Mouse (Mus musculus) spleen, adult 2 months (tissue): ENCODE results near the gene Yars. TPM values are rescaled to one million over a fixed set of nuclear protein-coding genes. Genes with fewer than 3 reads are reported as not detected.

Source experiments
- DNase-seq, 2 experiments: peaks; one replicate each; pipeline versions ENCODE4 v3.0.0 to v3.0.0-alpha.2; 2012 to 2021; ENCODE audit warnings: low spot score in 2 of 2, low read depth in 1 of 2
- H3K27ac ChIP-seq: fragments of 200-500 bp; 2 replicates; pipeline ENCODE4 v1.5.1; 2012; ENCODE audit warnings: low read length, inconsistent platforms; ENCODE audit not compliant: insufficient read depth
- H3K27me3 ChIP-seq: fragments of 200-500 bp; 2 replicates; pipeline ENCODE4 v1.6.1; 2012; ENCODE audit warnings: mild to moderate bottlenecking, moderate library complexity, low read length, inconsistent platforms; ENCODE audit not compliant: control insufficient read depth, insufficient read depth
- H3K36me3 ChIP-seq: fragments of 200-500 bp; 2 replicates; pipeline ENCODE4 v1.6.1; 2012; ENCODE audit warnings: mild to moderate bottlenecking, low read length, inconsistent platforms; ENCODE audit not compliant: control insufficient read depth, insufficient read depth
- H3K4me1 ChIP-seq: fragments of 200-500 bp; 2 replicates; pipeline ENCODE4 v1.6.1; 2011; ENCODE audit warnings: inconsistent platforms; ENCODE audit not compliant: control insufficient read depth, insufficient read depth, insufficient read length
- H3K4me3 ChIP-seq: fragments of 200-500 bp; 2 replicates; pipeline ENCODE4 v1.5.1; 2011; ENCODE audit warnings: mild to moderate bottlenecking, inconsistent platforms; ENCODE audit not compliant: insufficient read depth, insufficient read length; ENCODE audit errors: extremely low read depth
- CTCF ChIP-seq: fragments of 200-500 bp; IDR thresholded peaks from 2 replicates; pipeline ENCODE4 v1.5.1; 2011; ENCODE audit warnings: mild to moderate bottlenecking, inconsistent platforms; ENCODE audit not compliant: insufficient read depth, insufficient read length, insufficient replicate concordance; ENCODE audit errors: extremely low read depth
- POLR2A ChIP-seq: fragments of 200-500 bp; IDR thresholded peaks from 2 replicates; pipeline ENCODE4 v1.6.1; 2011; ENCODE audit warnings: low read depth, low read length, inconsistent platforms
- WGBS: fragments of 180-500 bp; shearing (Covaris S2); methylation state at CpG from one replicate; pipeline ENCODE4 v1.1.7; 2018; 5-methylcytosine and 5-hydroxymethylcytosine counted together
- polyA plus RNA-seq: library from polyadenylated mRNA; depleted of rRNA; stranded (reverse); fragments of >200 nt; gene quantifications from 2 replicates; pipeline ENCODE4 v1.2.3, GENCODE M21; 2012

Yars gene
- polyA plus RNA-seq, 1 experiment = 8.6 TPM

DNA sequence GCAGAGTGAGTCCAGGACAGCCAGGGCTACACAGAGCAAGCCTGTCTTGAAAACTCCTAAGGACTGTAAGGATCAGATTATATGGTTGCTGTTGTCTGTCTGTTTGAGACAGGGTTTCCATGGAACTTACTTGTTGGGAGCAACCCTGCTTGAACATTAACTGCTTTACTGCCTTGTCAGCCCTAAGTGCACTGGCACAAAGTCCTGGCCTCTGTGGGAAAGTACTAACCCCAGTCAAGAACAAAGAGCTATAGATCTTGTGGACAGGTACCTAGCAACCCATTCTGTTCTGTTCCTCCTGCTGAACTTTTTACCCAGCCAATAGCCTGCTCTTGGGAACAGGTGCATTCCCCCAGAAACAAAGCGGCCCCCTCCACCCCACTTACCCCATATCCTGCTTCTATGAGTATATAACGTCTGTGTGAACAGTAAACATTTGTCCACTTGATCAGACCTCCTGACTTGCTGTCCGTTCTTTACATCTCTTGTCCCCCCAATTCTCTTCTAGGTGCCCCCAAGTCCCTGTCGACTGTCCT, 38.2 kb upstream of the Yars start:
- Histone ChIP-seq H3K4me3 (no peak overlapping the region), H3K4me1 (no peaks in the 10 kb centered on the region), H3K27ac (no peak overlapping the region), H3K27me3 (no peaks in the 10 kb centered on the region), H3K36me3 (peaks cover 35% of the 10 kb centered on the region)
- 87% methylated on average over 4 of the region's 4 CpGs for WGBS
- TF ChIP-seq POLR2A (no peak), CTCF (no peak)
- DNase-seq = no peak

DNA sequence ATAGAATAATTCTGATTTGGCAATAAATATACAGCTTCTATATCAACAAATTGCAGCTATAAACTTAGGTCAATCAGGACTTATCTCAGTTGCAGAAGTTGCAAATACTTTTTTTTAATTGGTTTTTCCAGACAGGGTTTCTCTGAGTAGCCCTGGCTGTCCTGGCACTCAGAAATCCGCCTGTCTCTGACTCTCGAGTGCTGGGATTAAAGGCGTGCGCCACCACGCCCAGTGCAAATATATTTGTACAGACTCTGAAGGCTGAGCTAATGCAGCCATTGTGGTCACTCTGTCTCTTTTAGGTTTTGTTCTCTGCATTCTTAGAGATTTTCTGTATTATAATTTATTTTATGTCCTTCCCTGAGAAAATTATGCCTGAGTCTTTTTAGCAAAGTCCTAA, 32.0 kb upstream of the Yars start:
- DNase-seq = no peak
- H3K27me3 ChIP-seq = no peaks in the 10 kb centered on the region
- no peak overlapping the region for H3K4me3 ChIP-seq
- no peaks in the 10 kb centered on the region for H3K4me1 ChIP-seq
- TF ChIP-seq POLR2A = no peak
- TF ChIP-seq CTCF = no peak
- 93% methylated on average over 5 of the region's 5 CpGs for WGBS
- H3K36me3 ChIP-seq = peaks cover 19% of the 10 kb centered on the region
- no peak overlapping the region for H3K27ac ChIP-seq

DNA sequence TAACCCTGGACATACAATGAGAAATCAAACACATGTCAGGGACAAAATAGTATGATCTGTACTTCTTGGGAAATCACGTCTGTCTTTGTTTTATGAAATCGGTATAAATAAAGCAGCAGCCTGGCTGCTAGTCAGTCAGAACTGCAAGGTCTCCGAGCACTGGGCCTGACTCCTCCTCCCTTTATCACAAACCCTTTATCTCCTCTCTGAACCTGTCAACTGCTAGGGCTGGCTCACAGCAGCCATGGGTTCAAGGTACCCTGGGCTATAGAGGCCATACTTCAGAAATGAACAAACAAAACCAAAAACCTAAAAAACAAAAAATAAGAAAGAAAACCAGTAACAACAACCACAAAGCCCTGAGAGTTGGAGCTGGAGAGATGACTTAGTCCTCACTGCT, 31.0 kb upstream of the Yars start:
- Histone ChIP-seq H3K36me3 (peaks cover 17% of the 10 kb centered on the region), H3K4me3 (no peak overlapping the region), H3K27me3 (no peaks in the 10 kb centered on the region), H3K27ac (no peak overlapping the region), H3K4me1 (no peaks in the 10 kb centered on the region)
- no peak for DNase-seq
- WGBS = 78% methylated on average over 3 of the region's 3 CpGs
- TF ChIP-seq CTCF (no peak), POLR2A (no peak)

DNA sequence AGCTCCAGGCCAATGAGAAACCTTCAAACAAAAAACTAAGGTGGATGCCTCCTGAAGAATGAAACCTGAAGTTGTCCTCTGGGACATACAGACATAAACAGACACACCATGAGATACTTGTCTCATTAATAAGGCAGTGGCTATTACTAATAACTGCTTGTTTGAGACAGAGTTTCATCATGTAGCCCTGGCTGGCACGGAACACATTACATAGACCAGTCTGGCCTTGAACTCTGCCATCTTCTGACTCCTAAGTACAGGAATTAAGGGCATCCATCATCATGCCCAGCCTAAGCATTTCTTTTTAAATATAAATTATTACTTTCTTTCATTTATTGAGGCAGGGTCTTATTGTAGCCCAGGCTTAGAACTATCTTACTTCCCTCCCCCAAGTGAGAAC, 28.5 kb upstream of the Yars start:
- Histone ChIP-seq H3K36me3 (peaks cover 13% of the 10 kb centered on the region), H3K27me3 (no peaks in the 10 kb centered on the region), H3K27ac (no peak overlapping the region), H3K4me3 (no peak overlapping the region), H3K4me1 (no peaks in the 10 kb centered on the region)
- TF ChIP-seq POLR2A = no peak
- TF ChIP-seq CTCF = no peak
- DNase-seq = no peak
- 97% methylated on average over 1 of the region's 1 CpGs for WGBS

DNA sequence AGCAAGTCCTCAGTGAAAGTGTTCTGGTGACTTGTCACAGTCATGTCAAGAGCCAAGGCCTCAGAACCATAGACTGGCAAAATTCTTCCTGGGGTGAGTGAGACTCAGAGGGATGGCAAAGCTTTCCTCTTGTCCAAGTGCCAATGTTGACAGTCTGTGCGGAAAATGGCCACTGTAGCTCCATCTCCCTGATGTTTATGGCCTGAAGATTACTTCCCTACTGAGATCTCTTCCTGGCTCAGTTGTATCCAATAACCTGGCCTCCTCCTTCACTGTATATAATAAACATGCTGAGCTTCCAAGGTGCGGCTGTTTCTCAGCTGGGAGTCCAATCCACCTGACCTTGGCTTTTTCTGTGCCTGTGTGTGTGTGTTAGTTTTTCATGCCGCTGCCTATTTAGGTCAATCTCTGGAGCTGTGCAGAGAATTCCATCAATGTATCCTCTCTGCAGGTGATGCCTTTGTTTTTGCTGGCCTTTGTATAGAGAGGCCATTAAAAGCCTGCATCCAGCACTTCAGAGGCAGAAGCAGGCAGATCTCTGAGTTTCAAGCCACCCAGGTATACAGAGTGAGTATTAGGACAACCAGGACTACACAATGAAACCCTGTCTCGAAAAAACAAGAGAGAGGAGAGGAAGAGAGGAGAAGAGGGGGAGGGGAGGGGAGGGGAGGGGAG, 27.8 kb upstream of the Yars start:
- no peaks in the 10 kb centered on the region for H3K27me3 ChIP-seq
- no peak for DNase-seq
- peaks cover 13% of the 10 kb centered on the region for H3K36me3 ChIP-seq
- no peak overlapping the region for H3K27ac ChIP-seq
- WGBS = 92% methylated on average over 4 of the region's 4 CpGs
- H3K4me3 ChIP-seq = no peak overlapping the region
- H3K4me1 ChIP-seq = no peaks in the 10 kb centered on the region
- TF ChIP-seq CTCF (no peak), POLR2A (no peak)

DNA sequence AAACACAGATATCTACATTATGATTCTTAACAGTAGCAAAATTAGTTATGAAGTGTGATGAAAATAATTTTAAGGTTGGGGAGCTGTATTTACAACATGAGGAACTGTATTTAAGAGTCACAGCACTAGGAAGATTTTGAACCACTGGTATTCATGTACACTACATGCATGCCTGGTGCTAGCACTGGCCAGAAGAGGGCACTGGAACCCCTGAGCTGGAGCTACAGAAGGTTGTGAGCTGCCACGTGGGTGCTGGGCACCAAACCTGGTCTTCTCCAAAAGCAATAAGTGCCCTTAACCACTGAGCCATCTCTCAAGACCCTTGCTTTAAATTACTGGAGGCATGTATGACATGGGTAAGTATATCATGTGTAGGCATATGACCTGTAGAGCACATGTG, 17.0 kb upstream of the Yars start:
- H3K27me3 ChIP-seq = no peaks in the 10 kb centered on the region
- no peaks in the 10 kb centered on the region for H3K4me1 ChIP-seq
- TF ChIP-seq CTCF = no peak
- TF ChIP-seq POLR2A = no peak
- no peak overlapping the region for H3K4me3 ChIP-seq
- DNase-seq = no peak
- H3K27ac ChIP-seq = no peak overlapping the region
- 90% methylated on average over 1 of the region's 1 CpGs for WGBS
- peaks cover 19% of the 10 kb centered on the region for H3K36me3 ChIP-seq

DNA sequence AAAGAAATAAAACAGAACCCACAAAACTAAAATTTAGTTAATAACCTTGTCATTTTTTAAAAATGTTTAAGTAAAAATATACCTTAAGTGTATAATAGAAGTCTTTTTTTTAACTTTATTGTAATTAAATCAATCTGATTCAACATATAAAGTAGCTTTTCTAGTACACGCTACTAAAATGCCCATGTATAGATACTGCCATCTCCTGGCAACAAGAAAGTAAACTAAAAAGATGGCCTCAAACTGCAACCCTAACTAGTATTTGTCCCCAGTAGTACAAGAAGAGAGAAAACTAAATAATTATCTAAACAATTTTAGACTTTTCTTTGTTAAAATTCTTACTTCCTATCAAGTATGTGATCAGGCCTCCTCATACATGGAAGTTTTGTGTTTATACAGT, 10.0 kb upstream of the Yars start:
- no peak for DNase-seq
- Histone ChIP-seq H3K4me3 (no peak overlapping the region), H3K27me3 (no peaks in the 10 kb centered on the region), H3K27ac (no peak overlapping the region), H3K36me3 (peaks cover 16% of the 10 kb centered on the region), H3K4me1 (no peaks in the 10 kb centered on the region)
- 56% methylated on average over 1 of the region's 1 CpGs for WGBS
- no peak for TF ChIP-seq POLR2A
- TF ChIP-seq CTCF = no peak
